Mouse (Mus musculus) inflammation-experienced regulatory T-cells (primary cell): ENCODE data around the gene Hnrnph2. TPM values are rescaled to one million over a fixed set of nuclear protein-coding genes. Genes with fewer than 3 reads are reported as not detected.

ENCODE experiments used
- polyA plus RNA-seq, 2 experiments: library from polyadenylated mRNA; unstranded; fragments of 100-300 nt; shearing (Covaris generic); gene quantifications; one replicate each; pipeline ENCODE4 v1.2.1; 2017

The Hnrnph2 gene
- 100 to 1,000 TPM in 1 of 2 experiments, 10 to 100 TPM in 1; 98.4 to 108 TPM for polyA plus RNA-seq

GRCm38 (mm10) chrX:134600659-134601379 lies at the start of gene Hnrnph2, which contains the start of gene Gla:
TSS of gene Hnrnph2 (plus strand) at chrX:134601179.
TSS of gene Gla (minus strand) at chrX:134601125.

GRCm38 (mm10) chrX:134582888-134583669 lies 17.9 kb upstream of the Hnrnph2 start, which contains the start of gene Btk:
TSS of gene Btk (minus strand) at chrX:134583570.

GRCm38 (mm10) chrX:134585103-134586002 lies 15.6 kb upstream of the Hnrnph2 start, which contains the start of gene Rpl36a:
TSS of gene Rpl36a (plus strand) at chrX:134585654.

Other genes starting within 250 kb of the Hnrnph2 start
- gene Drp2, start 196.6 kb upstream of the Hnrnph2 start, polyA plus RNA-seq, result under 1 TPM in 1 of 2 experiments, not detected in 1; 0.20 TPM
- gene Taf7l, start 124.7 kb upstream of the Hnrnph2 start, polyA plus RNA-seq, result under 1 TPM; 0.19 to 0.92 TPM
- gene Timm8a1, start 59.3 kb upstream of the Hnrnph2 start, polyA plus RNA-seq, result 10 to 100 TPM; 28.3 to 46.8 TPM
- 1 to 10 TPM in 1 of 2 experiments, under 1 TPM in 1; 0.72 to 1.5 TPM for gene Btk, start 17.6 kb upstream of the Hnrnph2 start, polyA plus RNA-seq
- 100 to 1,000 TPM; 235 to 245 TPM for gene Rpl36a, start 15.5 kb upstream of the Hnrnph2 start, polyA plus RNA-seq
- gene Gla, start 54 bp upstream of the Hnrnph2 start, polyA plus RNA-seq, result 1 to 10 TPM; 5.1 to 6.7 TPM
- gene Armcx4, start 85.3 kb downstream of the Hnrnph2 start, polyA plus RNA-seq, result under 1 TPM; 0.82 to 0.88 TPM
- 1 to 10 TPM in 1 of 2 experiments, under 1 TPM in 1; 0.56 to 2.4 TPM for gene Armcx1, start 116.8 kb downstream of the Hnrnph2 start, polyA plus RNA-seq
- gene Armcx6, start 150.2 kb downstream of the Hnrnph2 start, polyA plus RNA-seq, result 1 to 10 TPM; 1.2 to 1.7 TPM
- gene Armcx3, start 155.4 kb downstream of the Hnrnph2 start, polyA plus RNA-seq, result 10 to 100 TPM in 1 of 2 experiments, 1 to 10 TPM in 1; 9.5 to 16.3 TPM
- gene Armcx2, start 208.0 kb downstream of the Hnrnph2 start, polyA plus RNA-seq, result 1 to 10 TPM; 6.1 to 9.4 TPM